18 mouse cellular contexts compared by ENCODE assay signal in genomic region chr6:127179056-127179759, GRCm38 (mm10). TPM values are rescaled to one million over a fixed set of nuclear protein-coding genes. Genes with fewer than 3 reads are reported as not detected.
DNase-seq lines count a peak whose midpoint lies in the region; ATAC-seq and TF ChIP-seq lines count a peak whose summit lies in the region.
"Had no signal": no experiment of that assay in that cellular context is flagged by ENCODE, and none has a peak within 500 bp of the region (broad histone marks: within the 10 kb centered on the region; RNA-seq: fewer than 3 reads in every experiment).

No protein-coding gene starts in this region.

- H3K4me3 ChIP-seq in forebrain, embryonic 14.5 days (ENCODE audit: low read depth, low read length) = no peak overlapping the region
- H3K4me3 ChIP-seq in forebrain, embryonic 10.5 days = no peak overlapping the region
- H3K4me3 ChIP-seq in lung, embryonic 14.5 days (ENCODE audit: low read depth, low read length) = no peak overlapping the region
- H3K4me3 ChIP-seq in midbrain, embryonic 12.5 days = no peak overlapping the region
- H3K4me3 ChIP-seq in layer of hippocampus, adult 2 months = no peak overlapping the region
- H3K4me3 ChIP-seq: embryonic facial prominence, embryonic 15.5 days; forebrain, embryonic 12.5 days; neural tube, embryonic 12.5 days had no signal

- H3K27me3 ChIP-seq in forebrain, embryonic 14.5 days (replicated peaks; ENCODE audit: control insufficient read depth, insufficient read depth, low read length) = no peaks in the 10 kb centered on the region
- H3K27me3 ChIP-seq in forebrain, embryonic 10.5 days (ENCODE audit: poor library complexity, severe bottlenecking) = peaks cover 6% of the 10 kb centered on the region; the same call in 1 of the 2 replicates
- H3K27me3 ChIP-seq in lung, embryonic 14.5 days (ENCODE audit: insufficient read depth, low read length) = no peaks in the 10 kb centered on the region
- no peaks in the 10 kb centered on the region for H3K27me3 ChIP-seq in midbrain, embryonic 12.5 days
- H3K27me3 ChIP-seq: embryonic facial prominence, embryonic 15.5 days; forebrain, embryonic 12.5 days; neural tube, embryonic 12.5 days; Patski had no signal

- TF ChIP-seq POLR2A in brain, embryonic 14.5 days (IDR thresholded peaks at IDR 0.05; ENCODE audit: borderline replicate concordance, extremely low read depth, insufficient read depth, insufficient read length, poor library complexity, severe bottlenecking) = no peak

- H3K9ac ChIP-seq in forebrain, embryonic 14.5 days (ENCODE audit: low read length) = no peak overlapping the region
- no peak overlapping the region for H3K9ac ChIP-seq in lung, embryonic 14.5 days
- H3K9ac ChIP-seq in midbrain, embryonic 12.5 days (replicated peaks) = no peak overlapping the region
- H3K9ac ChIP-seq: embryonic facial prominence, embryonic 15.5 days; forebrain, embryonic 12.5 days; neural tube, embryonic 12.5 days had no signal

- no peak for TF ChIP-seq CTCF in lung, embryonic 14.5 days (IDR thresholded peaks at IDR 0.05; ENCODE audit: low read depth)
- TF ChIP-seq CTCF in brain, embryonic 14.5 days (IDR thresholded peaks at IDR 0.05; ENCODE audit: borderline replicate concordance, extremely low read depth, insufficient read depth, insufficient read length) = no peak
- TF ChIP-seq CTCF in layer of hippocampus, adult 2 months (conservative IDR thresholded peaks at IDR 0.05) = no peak

- peaks cover 7% of the 10 kb centered on the region; the same call in 1 of the 2 replicates for H3K4me1 ChIP-seq in forebrain, embryonic 14.5 days (ENCODE audit: control insufficient read depth, insufficient read depth, low read length)
- peaks cover 21% of the 10 kb centered on the region for H3K4me1 ChIP-seq in forebrain, embryonic 10.5 days
- H3K4me1 ChIP-seq in lung, embryonic 14.5 days (ENCODE audit: insufficient read depth) = 0 out of 2 replicates have a peak, but pooled peaks cover 4% of the 10 kb centered on the region
- H3K4me1 ChIP-seq in midbrain, embryonic 12.5 days = peaks cover 22% of the 10 kb centered on the region

- H3K9me3 ChIP-seq in forebrain, embryonic 14.5 days (replicated peaks; ENCODE audit: control insufficient read depth, low read length) = no peaks in the 10 kb centered on the region
- H3K9me3 ChIP-seq in forebrain, embryonic 10.5 days = no peaks in the 10 kb centered on the region
- H3K9me3 ChIP-seq in lung, embryonic 14.5 days (ENCODE audit: low read depth, low read length) = no peaks in the 10 kb centered on the region
- H3K9me3 ChIP-seq in midbrain, embryonic 12.5 days = no peaks in the 10 kb centered on the region
- H3K9me3 ChIP-seq: embryonic facial prominence, embryonic 15.5 days; forebrain, embryonic 12.5 days; neural tube, embryonic 12.5 days had no signal

- ATAC-seq in forebrain, embryonic 14.5 days = no peak
- no peak for ATAC-seq in lung, embryonic 14.5 days (ENCODE audit: insufficient read depth)
- peak; percentile 78 for ATAC-seq in midbrain, embryonic 12.5 days (ENCODE audit: low FRiP score, low read depth)
- ATAC-seq: inflammation-experienced regulatory T-cells, adult 6 months; Patski had no signal

- H3K27ac ChIP-seq in forebrain, embryonic 14.5 days (ENCODE audit: low read depth, low read length) = no peak overlapping the region
- no peak overlapping the region for H3K27ac ChIP-seq in forebrain, embryonic 10.5 days
- no peak overlapping the region for H3K27ac ChIP-seq in lung, embryonic 14.5 days (ENCODE audit: low read depth)
- H3K27ac ChIP-seq in midbrain, embryonic 12.5 days (replicated peaks) = no peak overlapping the region
- no peak overlapping the region for H3K27ac ChIP-seq in layer of hippocampus, adult 2 months
- H3K27ac ChIP-seq: embryonic facial prominence, embryonic 15.5 days; forebrain, embryonic 12.5 days; neural tube, embryonic 12.5 days had no signal

- WGBS in forebrain, embryonic 14.5 days = 43% methylated on average over 12 of the region's 12 CpGs
- 80% methylated on average over 12 of the region's 12 CpGs for WGBS in forebrain, embryonic 10.5 days
- WGBS in lung, embryonic 14.5 days = 39% methylated on average over 12 of the region's 12 CpGs
- WGBS in midbrain, embryonic 12.5 days = 50% methylated on average over 12 of the region's 12 CpGs

- peak; percentile 37 for DNase-seq in forebrain, embryonic 14.5 days (ENCODE audit: low spot score)
- no peak for DNase-seq in forebrain, embryonic 10.5 days (ENCODE audit: extremely low spot score, low spot score)
- DNase-seq in lung, embryonic 14.5 days = peak; percentile 46
- no peak for DNase-seq in lung, postnatal 36 days
- DNase-seq in brain, embryonic 14.5 days (ENCODE audit: low read depth) = peak; percentile 77
- no peak for DNase-seq in layer of hippocampus, adult 2 months (ENCODE audit: low spot score in 2 of 2)
- DNase-seq: adrenal gland, postnatal 36 days; heart, adult 11 months; layer of hippocampus, adult 9-11 months; spleen, adult 18-20 months; thymus, postnatal 25 days had no signal

- no peak overlapping the region for H3K4me2 ChIP-seq in forebrain, embryonic 14.5 days (ENCODE audit: low read length)
- H3K4me2 ChIP-seq in lung, embryonic 14.5 days = no peak overlapping the region
- no peak overlapping the region for H3K4me2 ChIP-seq in midbrain, embryonic 12.5 days (replicated peaks)
- H3K4me2 ChIP-seq: embryonic facial prominence, embryonic 15.5 days; forebrain, embryonic 12.5 days; liver, embryonic 11.5 days; neural tube, embryonic 12.5 days had no signal

- no peaks in the 10 kb centered on the region for H3K36me3 ChIP-seq in forebrain, embryonic 14.5 days (ENCODE audit: control insufficient read depth, insufficient read depth, low read length)
- no peaks in the 10 kb centered on the region for H3K36me3 ChIP-seq in forebrain, embryonic 10.5 days (replicated peaks)
- no peaks in the 10 kb centered on the region for H3K36me3 ChIP-seq in lung, embryonic 14.5 days (ENCODE audit: insufficient read depth)
- H3K36me3 ChIP-seq in midbrain, embryonic 12.5 days = no peaks in the 10 kb centered on the region
- H3K36me3 ChIP-seq: embryonic facial prominence, embryonic 15.5 days; forebrain, embryonic 12.5 days; neural tube, embryonic 12.5 days had no signal

RNA-seq across cellular contexts. Expression of gene Ccnd2, which starts 27.2 kb away (rescaled TPM):
- 1,278 and 1,343 TPM in 2 replicates for polyA plus RNA-seq in forebrain, embryonic 14.5 days (2014; fragmentation: Nextera tagmentation; extraction: Ambion mirVana)
- 997 and 1,058 TPM in 2 replicates for polyA plus RNA-seq in forebrain, embryonic 10.5 days (2016; fragmentation: Nextera tagmentation; extraction: Ambion mirVana)
- polyA plus RNA-seq in lung, embryonic 14.5 days (2014; fragmentation: Nextera tagmentation; extraction: Ambion mirVana) = 660 and 684 TPM in 2 replicates
- 125 and 131 TPM in 2 replicates for polyA plus RNA-seq in brain, embryonic 14.5 days (2012; rRNA removed)
- polyA plus RNA-seq in midbrain, embryonic 12.5 days (2016; fragmentation: Nextera tagmentation; extraction: Ambion mirVana) = 1,089 and 1,182 TPM in 2 replicates
- 100 to 1,000 TPM; 116 to 142 TPM for total RNA-seq in layer of hippocampus, adult 2 months (2021)

Comparison
In these comparisons a context has a peak if more than half of its experiments do, and no peak if none do; other contexts are left out.
1. DNase-seq: peak in forebrain, embryonic 14.5 days (single experiment), lung, embryonic 14.5 days (single experiment) and brain, embryonic 14.5 days (single experiment); none in forebrain, embryonic 10.5 days (single experiment), lung, postnatal 36 days (single experiment) and layer of hippocampus, adult 2 months (0 of 2).